Mouse (Mus musculus): ENCODE data around the gene Slc33a1. TPM values are rescaled to one million over a fixed set of nuclear protein-coding genes. Genes with fewer than 3 reads are reported as not detected.

Gene Slc33a1
- polyA plus RNA-seq, 1 experiment, result 10.0 TPM

GRCm38 (mm10) chr3:63975955-63976908 is 11.7 kb upstream of the Slc33a1 start, which contains the start of gene Gmps:
TSS of gene Gmps (plus strand) at chr3:63976106.
- TF ChIP-seq MAX (IDR thresholded peaks at IDR 0.05), result peak; percentile 27
- no peak for TF ChIP-seq MYOG (IDR thresholded peaks at IDR 0.05; ENCODE audit: control insufficient read depth, extremely low read depth, insufficient read length)
- peak within 1 kb of the TSS; percentile 99 for H3ac ChIP-seq (ENCODE audit: control insufficient read depth, insufficient read length, low read depth)
- peaks cover 51% of the 10 kb centered on the region for H3K79me3 ChIP-seq (ENCODE audit: low read depth)
- peaks cover 19% of the 10 kb centered on the region for H3K36me3 ChIP-seq (ENCODE audit: control insufficient read depth, insufficient read depth)
- peaks cover 53% of the 10 kb centered on the region for H3K79me2 ChIP-seq (ENCODE audit: control insufficient read depth, insufficient read depth)
- no peaks in the 10 kb centered on the region for H3K27me3 ChIP-seq (ENCODE audit: control insufficient read depth, insufficient read depth, insufficient read length)
- H3K4me3 ChIP-seq (ENCODE audit: insufficient read depth, poor library complexity, severe bottlenecking), result peak within 1 kb of the TSS; percentile 86

DNA sequence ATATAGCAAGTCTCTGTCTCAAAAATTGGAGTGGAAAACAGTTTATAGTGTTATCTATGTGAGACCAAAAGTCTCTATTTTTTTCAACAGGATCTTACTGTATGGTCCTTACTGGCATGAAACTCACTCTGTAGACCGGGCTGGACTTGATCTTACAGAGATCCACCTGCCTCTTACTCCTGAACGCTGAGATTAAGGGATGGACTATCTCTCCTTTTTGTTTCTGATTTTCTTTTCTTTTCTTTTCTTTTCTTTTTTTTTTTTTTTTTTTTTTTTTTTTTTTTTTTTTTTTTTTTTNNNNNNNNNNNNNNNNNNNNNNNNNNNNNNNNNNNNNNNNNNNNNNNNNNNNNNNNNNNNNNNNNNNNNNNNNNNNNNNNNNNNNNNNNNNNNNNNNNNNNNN is 1.4 kb upstream of the Slc33a1 start:
- H3K79me3 ChIP-seq (ENCODE audit: low read depth), result peaks cover 23% of the 10 kb centered on the region
- TF ChIP-seq MYOG (IDR thresholded peaks at IDR 0.05; ENCODE audit: control insufficient read depth, extremely low read depth, insufficient read length), result no peak
- no peak for TF ChIP-seq FOSL1 (IDR thresholded peaks at IDR 0.05; ENCODE audit: insufficient read depth, low read length, poor library complexity, severe bottlenecking)
- TF ChIP-seq CEBPB (IDR thresholded peaks at IDR 0.05; ENCODE audit: low read depth), result no peak
- peaks cover 35% of the 10 kb centered on the region for H3K79me2 ChIP-seq (ENCODE audit: control insufficient read depth, insufficient read depth)
- no peaks in the 10 kb centered on the region for H3K36me3 ChIP-seq (ENCODE audit: control insufficient read depth, insufficient read depth)
- H3K4me3 ChIP-seq (ENCODE audit: insufficient read depth, poor library complexity, severe bottlenecking), result no peak overlapping the region
- H3ac ChIP-seq (ENCODE audit: control insufficient read depth, insufficient read length, low read depth), result no peak overlapping the region
- H3K27me3 ChIP-seq (ENCODE audit: control insufficient read depth, insufficient read depth, insufficient read length), result no peaks in the 10 kb centered on the region

- H3K36me3 ChIP-seq (ENCODE audit: control insufficient read depth, insufficient read depth), result no peaks in the 10 kb centered on the region
- peaks cover 45% of the 10 kb centered on the region for H3K79me2 ChIP-seq (ENCODE audit: control insufficient read depth, insufficient read depth)
- no peak overlapping the region for H3K4me3 ChIP-seq (ENCODE audit: insufficient read depth, poor library complexity, severe bottlenecking)
- no peaks in the 10 kb centered on the region for H3K27me3 ChIP-seq (ENCODE audit: control insufficient read depth, insufficient read depth, insufficient read length)
- TF ChIP-seq MAX (IDR thresholded peaks at IDR 0.05) (no peak), USF1 (IDR thresholded peaks at IDR 0.05; ENCODE audit: low read depth) (no peak), CTCF (IDR thresholded peaks at IDR 0.05; ENCODE audit: control insufficient read depth, insufficient read depth, insufficient read length) (no peak)
- peaks cover 26% of the 10 kb centered on the region for H3K79me3 ChIP-seq (ENCODE audit: low read depth)
- H3ac ChIP-seq (ENCODE audit: control insufficient read depth, insufficient read length, low read depth), result no peak overlapping the region
Measured at GRCm38 (mm10) chr3:63964922-63965249, 318 bp upstream of the Slc33a1 start.

DNA sequence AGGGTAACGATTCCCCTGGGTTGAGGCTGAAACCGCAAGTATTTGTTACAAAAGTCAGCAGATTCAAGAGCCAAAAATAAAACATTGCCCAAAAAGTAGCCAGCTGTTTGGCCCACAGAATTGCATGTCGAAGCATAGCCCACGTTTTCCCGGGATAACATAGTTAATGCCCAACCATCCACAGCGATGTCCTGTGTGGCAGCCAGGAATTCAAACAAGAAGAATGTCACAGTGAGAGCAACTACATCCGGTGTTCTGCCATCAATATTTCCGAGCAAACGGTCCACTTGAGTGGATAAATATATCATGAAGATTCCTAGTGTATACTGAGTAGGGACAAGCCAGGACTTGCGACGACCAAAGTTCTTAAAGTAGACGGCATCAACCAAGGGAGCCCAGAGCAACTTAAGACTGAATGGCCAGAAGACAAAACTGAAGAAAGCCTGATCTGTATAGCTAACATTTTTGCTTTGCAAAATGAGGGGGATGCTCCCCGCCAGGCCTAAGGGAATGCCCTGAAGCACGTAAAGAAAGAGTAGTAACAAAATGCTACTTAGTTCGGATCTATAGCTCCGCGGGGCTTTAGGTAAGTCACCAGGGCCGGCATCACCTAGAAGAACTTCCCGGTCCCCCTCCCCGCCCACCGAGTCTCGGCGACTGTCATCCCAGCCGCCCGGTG is 1.0 kb downstream of the Slc33a1 start:
- no peaks in the 10 kb centered on the region for H3K36me3 ChIP-seq (ENCODE audit: control insufficient read depth, insufficient read depth)

GRCm38 (mm10) chr3:63949837-63950236 is 14.7 kb downstream of the Slc33a1 start:
- H3K79me3 ChIP-seq (ENCODE audit: low read depth), result peaks cover 2% of the 10 kb centered on the region
- TF ChIP-seq CEBPB (IDR thresholded peaks at IDR 0.05; ENCODE audit: low read depth) (no peak), MYOD1 (IDR thresholded peaks at IDR 0.05; ENCODE audit: control insufficient read depth, insufficient read length, low read depth) (no peak), CTCF (IDR thresholded peaks at IDR 0.05; ENCODE audit: control insufficient read depth, insufficient read depth, insufficient read length) (no peak)
- H3K36me3 ChIP-seq (ENCODE audit: control insufficient read depth, insufficient read depth), result peaks cover 18% of the 10 kb centered on the region
- no peaks in the 10 kb centered on the region for H3K79me2 ChIP-seq (ENCODE audit: control insufficient read depth, insufficient read depth)
- no peak overlapping the region for H3ac ChIP-seq (ENCODE audit: control insufficient read depth, insufficient read length, low read depth)
- H3K4me3 ChIP-seq (ENCODE audit: insufficient read depth, poor library complexity, severe bottlenecking), result no peak overlapping the region
- no peaks in the 10 kb centered on the region for H3K27me3 ChIP-seq (ENCODE audit: control insufficient read depth, insufficient read depth, insufficient read length)

More for the DNA sequence above, 1.0 kb downstream of the Slc33a1 start:
- H3ac ChIP-seq (ENCODE audit: control insufficient read depth, insufficient read length, low read depth), result peak overlapping the region; percentile 74
- TF ChIP-seq MYOG (IDR thresholded peaks at IDR 0.05; ENCODE audit: control insufficient read depth, extremely low read depth, insufficient read length) (no peak), MAX (IDR thresholded peaks at IDR 0.05) (no peak), FOSL1 (IDR thresholded peaks at IDR 0.05; ENCODE audit: insufficient read depth, low read length, poor library complexity, severe bottlenecking) (no peak), CEBPB (IDR thresholded peaks at IDR 0.05; ENCODE audit: low read depth) (no peak), MYOD1 (IDR thresholded peaks at IDR 0.05; ENCODE audit: control insufficient read depth, insufficient read length, low read depth) (no peak), USF1 (IDR thresholded peaks at IDR 0.05; ENCODE audit: low read depth) (no peak), CTCF (IDR thresholded peaks at IDR 0.05; ENCODE audit: control insufficient read depth, insufficient read depth, insufficient read length) (no peak)
- peaks cover 26% of the 10 kb centered on the region for H3K79me3 ChIP-seq (ENCODE audit: low read depth)
- H3K27me3 ChIP-seq (ENCODE audit: control insufficient read depth, insufficient read depth, insufficient read length), result no peaks in the 10 kb centered on the region
- H3K4me3 ChIP-seq (ENCODE audit: insufficient read depth, poor library complexity, severe bottlenecking), result peak overlapping the region; percentile 72
- H3K79me2 ChIP-seq (ENCODE audit: control insufficient read depth, insufficient read depth), result peaks cover 45% of the 10 kb centered on the region

DNA sequence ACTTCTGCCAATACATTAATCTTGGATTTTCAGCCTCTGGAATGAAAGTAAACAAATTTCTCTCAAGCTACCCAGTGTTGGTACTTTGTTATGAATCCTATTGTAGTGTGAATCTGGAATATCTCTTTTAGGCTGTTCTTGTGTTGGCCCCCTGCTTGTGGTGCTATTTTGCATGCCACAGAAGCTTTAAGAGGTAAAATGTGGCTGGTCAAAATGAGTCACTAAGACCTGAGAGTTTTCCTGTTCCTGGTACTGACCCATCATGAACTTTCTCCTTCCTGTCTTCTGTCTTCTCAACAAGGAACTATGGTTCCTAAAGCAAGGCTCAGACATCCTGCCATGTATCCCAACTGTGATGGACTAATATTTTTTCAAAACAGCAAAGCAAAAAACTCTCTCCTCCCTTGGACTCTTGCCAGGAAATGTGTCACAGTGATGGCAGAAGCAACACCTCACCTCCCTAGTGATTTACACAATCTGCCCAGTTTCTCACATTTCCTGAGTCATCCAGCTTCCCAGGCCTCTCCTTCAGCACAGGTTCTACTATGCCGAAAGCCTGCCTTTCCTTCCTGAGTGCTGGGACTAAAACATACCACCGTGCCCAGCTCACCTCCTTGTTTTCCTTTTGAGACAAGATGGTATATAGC is 23.2 kb downstream of the Slc33a1 start:
- Histone ChIP-seq H3K79me3 (ENCODE audit: low read depth) (no peaks in the 10 kb centered on the region), H3K4me3 (ENCODE audit: insufficient read depth, poor library complexity, severe bottlenecking) (no peak overlapping the region), H3K27me3 (ENCODE audit: control insufficient read depth, insufficient read depth, insufficient read length) (no peaks in the 10 kb centered on the region), H3K36me3 (ENCODE audit: control insufficient read depth, insufficient read depth) (peaks cover 24% of the 10 kb centered on the region), H3K79me2 (ENCODE audit: control insufficient read depth, insufficient read depth) (no peaks in the 10 kb centered on the region), H3ac (ENCODE audit: control insufficient read depth, insufficient read length, low read depth) (no peak overlapping the region)
- no peak for TF ChIP-seq USF1 (IDR thresholded peaks at IDR 0.05; ENCODE audit: low read depth)
- TF ChIP-seq MYOD1 (IDR thresholded peaks at IDR 0.05; ENCODE audit: control insufficient read depth, insufficient read length, low read depth), result no peak
- no peak for TF ChIP-seq FOSL1 (IDR thresholded peaks at IDR 0.05; ENCODE audit: insufficient read depth, low read length, poor library complexity, severe bottlenecking)
- TF ChIP-seq CEBPB (IDR thresholded peaks at IDR 0.05; ENCODE audit: low read depth), result peak; percentile 19
- TF ChIP-seq MAX (IDR thresholded peaks at IDR 0.05), result no peak
- no peak for TF ChIP-seq MYOG (IDR thresholded peaks at IDR 0.05; ENCODE audit: control insufficient read depth, extremely low read depth, insufficient read length)
- no peak for TF ChIP-seq CTCF (IDR thresholded peaks at IDR 0.05; ENCODE audit: control insufficient read depth, insufficient read depth, insufficient read length)

All from C2C12 (cell line).